In the genomic region with DNA sequence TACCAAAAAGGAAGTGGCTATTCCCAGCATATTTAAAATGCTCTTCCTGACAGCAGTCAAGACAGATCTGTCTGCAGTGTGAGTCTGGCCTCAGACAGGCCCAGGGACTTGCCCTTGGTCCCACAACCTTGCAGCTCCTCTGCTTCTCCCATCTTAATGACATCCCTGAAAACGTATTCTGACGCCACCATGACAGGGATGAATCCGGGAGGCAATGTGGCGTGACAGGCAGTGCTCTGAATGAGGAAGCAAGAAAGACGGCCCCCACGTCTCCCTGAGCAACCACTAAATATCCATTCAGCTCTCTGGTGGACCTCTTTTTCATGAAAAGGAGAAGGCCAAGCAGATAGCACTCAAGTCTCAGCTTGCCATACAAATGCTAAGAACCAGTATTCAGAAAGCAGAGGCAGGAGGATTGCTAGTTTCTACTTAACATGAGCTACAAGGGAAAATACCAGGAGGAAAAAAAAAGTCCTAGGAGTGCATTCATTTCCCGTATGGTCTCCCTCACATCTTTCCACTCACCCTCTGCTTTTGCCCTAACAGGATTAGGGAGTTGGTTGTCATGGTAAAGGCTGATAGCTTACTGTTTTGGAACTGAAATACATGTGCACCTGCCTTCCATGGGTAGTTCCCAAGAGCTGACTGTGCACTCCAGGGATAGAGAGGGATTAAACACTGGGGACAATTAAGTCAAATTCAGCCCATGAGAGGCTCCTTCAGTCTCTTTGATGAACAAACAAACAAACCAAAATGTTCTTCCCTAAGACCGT, we compare ENCODE assay signal across 10 mouse cellular contexts.
"Had no signal": no experiment of that assay in that cellular context is flagged by ENCODE, and none has a peak within 500 bp of the region (broad histone marks: within the 10 kb centered on the region; RNA-seq: fewer than 3 reads in every experiment).

No protein-coding gene starts in this region.

- H3K4me3 ChIP-seq: limb, embryonic 13.5 days; neural tube, embryonic 13.5 days had no signal

- H3K36me3 ChIP-seq: limb, embryonic 13.5 days had no signal

- H3K4me1 ChIP-seq: limb, embryonic 13.5 days; neural tube, embryonic 13.5 days had no signal

- DNase-seq: kidney, adult 8-10 months; kidney, postnatal 36 days; left cerebral cortex, postnatal 4 days; lung, adult 18-20 months; right cerebral cortex, adult 18-20 months; right cerebral cortex, postnatal 25 days; thymus, postnatal 4 days had no signal

- H3K4me2 ChIP-seq: limb, embryonic 13.5 days; neural tube, embryonic 13.5 days had no signal

- H3K27ac ChIP-seq: limb, embryonic 13.5 days; liver, embryonic 14.5 days; neural tube, embryonic 13.5 days had no signal

- H3K9ac ChIP-seq: limb, embryonic 13.5 days; liver, embryonic 14.5 days; neural tube, embryonic 13.5 days had no signal

- H3K27me3 ChIP-seq: limb, embryonic 13.5 days; neural tube, embryonic 13.5 days had no signal

- H3K9me3 ChIP-seq: limb, embryonic 13.5 days; neural tube, embryonic 13.5 days had no signal
